Mouse (Mus musculus) inflammation-experienced regulatory T-cells, adult 16 weeks (primary cell): ENCODE measurements around the gene Lrrd1. TPM values are rescaled to one million over a fixed set of nuclear protein-coding genes. Genes with fewer than 3 reads are reported as not detected.

Experiments
- polyA plus RNA-seq: library from polyadenylated mRNA; unstranded; fragments of 100-300 nt; shearing (Covaris generic); gene quantifications from one replicate; pipeline ENCODE4 v1.2.1, GENCODE M21; 2017

The Lrrd1 gene
- polyA plus RNA-seq, result 0.67 TPM

GRCm38 (mm10) chr5:3845026-3845425 is at the start of gene Lrrd1:
TSS of gene Lrrd1 (plus strand) at chr5:3845173.

GRCm38 (mm10) chr5:3802433-3803291 is 42.3 kb upstream of the Lrrd1 start, which contains the start of the genes Ankib1 and Krit1:
TSS of gene Ankib1 (minus strand) at chr5:3802925.
TSS of gene Krit1 (plus strand) at chr5:3803184.

GRCm38 (mm10) chr5:3893459-3894293 is 48.7 kb downstream of the Lrrd1 start, which contains the start of gene Mterf1a:
TSS of gene Mterf1a (minus strand) at chr5:3893933.

Other genes starting within 250 kb of the Lrrd1 start
- gene Pex1, start 249.1 kb upstream of the Lrrd1 start, polyA plus RNA-seq, result 17.4 TPM
- gene Rbm48, start 248.6 kb upstream of the Lrrd1 start, polyA plus RNA-seq, result 42.2 TPM
- gene Tmbim7, start 194.0 kb upstream of the Lrrd1 start, polyA plus RNA-seq, result not detected
- 8.7 TPM for gene Gatad1, start 188.0 kb upstream of the Lrrd1 start, polyA plus RNA-seq
- gene Ankib1, start 42.2 kb upstream of the Lrrd1 start, polyA plus RNA-seq, result 9.1 TPM
- 104 TPM for gene Krit1, start 42.0 kb upstream of the Lrrd1 start, polyA plus RNA-seq
- 35.6 TPM for gene Mterf1a, start 48.8 kb downstream of the Lrrd1 start, polyA plus RNA-seq
- 199 TPM for gene Akap9, start 82.9 kb downstream of the Lrrd1 start, polyA plus RNA-seq